ENCODE assay signal across 19 mouse cellular contexts in genomic region chr13:98235451-98235850, GRCm38 (mm10). TPM values are rescaled to one million over a fixed set of nuclear protein-coding genes. Genes with fewer than 3 reads are reported as not detected.
A peak's percentile ranks its signal among the peaks of the same experiment; 100 is the strongest.
DNase-seq lines count a peak whose midpoint lies in the region.
"Had no signal": no experiment of that assay in that cellular context is flagged by ENCODE, and none has a peak within 500 bp of the region (broad histone marks: within the 10 kb centered on the region; RNA-seq: fewer than 3 reads in every experiment).

No protein-coding gene starts in this region.

- peak; percentile 67 for DNase-seq in heart, adult 11 months
- DNase-seq in heart, adult 18-20 months = no peak
- peak; percentile 38 for DNase-seq in layer of hippocampus, adult 9-11 months
- no peak for DNase-seq in layer of hippocampus, postnatal 10 days (ENCODE audit: low spot score in 2 of 2)
- DNase-seq in 3T3-L1 (ENCODE audit: low read depth, low spot score) = peak; percentile 46
- DNase-seq in brain, adult 2 months (ENCODE audit: low read depth, low spot score) = peak; percentile 48
- no peak for DNase-seq in kidney, postnatal 10 days
- DNase-seq: adrenal gland, adult 8-10 months; adrenal gland, postnatal 25 days; cerebellum, adult 18-20 months; cerebellum, adult 9-10 months; cerebellum, postnatal 14 days; gastrocnemius, postnatal 10 days; gastrocnemius, postnatal 36 days; heart, postnatal 10 days; heart, postnatal 36 days had no signal

RNA-seq across cellular contexts. Expression of gene Utp15, which starts 27.4 kb away (rescaled TPM):
- 1 to 10 TPM; 5.4 to 7.5 TPM for total RNA-seq in heart, adult 18-20 months (2021)
- total RNA-seq in layer of hippocampus, postnatal 10 days (2021) = 10 to 100 TPM; 22.3 to 22.6 TPM

RNA-seq across cellular contexts. Expression of gene Ankra2, which starts 27.4 kb away (rescaled TPM):
- 10 to 100 TPM; 39.7 to 43.5 TPM for total RNA-seq in heart, adult 18-20 months (2021)
- 10 to 100 TPM; 59.2 to 60.1 TPM for total RNA-seq in layer of hippocampus, postnatal 10 days (2021)

RNA-seq across cellular contexts. Expression of gene Arhgef28, which starts 29.2 kb away (rescaled TPM):
- 1 to 10 TPM; 5.1 to 7.9 TPM for total RNA-seq in heart, adult 18-20 months (2021)
- total RNA-seq in layer of hippocampus, postnatal 10 days (2021) = 10 to 100 TPM; 76.3 to 80.5 TPM
- total RNA-seq: MEL had no signal

RNA-seq across cellular contexts. Expression of gene Gm21976, which starts 44.2 kb away (rescaled TPM):
- not detected for total RNA-seq in heart, adult 18-20 months (2021)
- not detected for total RNA-seq in layer of hippocampus, postnatal 10 days (2021)
- total RNA-seq: adrenal gland, adult 8-10 months; adrenal gland, postnatal 25 days; gastrocnemius, adult 18-20 months; gastrocnemius, postnatal 10 days; gastrocnemius, postnatal 36 days; granulocyte monocyte progenitor cell, adult 5-6 weeks; heart, postnatal 10 days; heart, postnatal 36 days; MEL had no signal

Comparison
In these comparisons a context has a peak if more than half of its experiments do, and no peak if none do; other contexts are left out.
1. DNase-seq: peak in heart, adult 11 months (single experiment), layer of hippocampus, adult 9-11 months (single experiment), 3T3-L1 (single experiment) and brain, adult 2 months (single experiment); none in heart, adult 18-20 months (0 of 2), layer of hippocampus, postnatal 10 days (0 of 2) and kidney, postnatal 10 days (single experiment).
2. RNA of gene Arhgef28, which starts 29.2 kb away (total RNA-seq): 76.3 to 80.5 TPM in layer of hippocampus, postnatal 10 days; 5.1 to 7.9 TPM in heart, adult 18-20 months; every median in the first group is over 4 times any median in the second.